In genomic region chr1:187740531-187740930, GRCm38 (mm10) we compare ENCODE assay signal across 16 mouse cellular contexts.
DNase-seq lines count a peak whose midpoint lies in the region; ATAC-seq and TF ChIP-seq lines count a peak whose summit lies in the region.
"Had no signal": no experiment of that assay in that cellular context is flagged by ENCODE, and none has a peak within 500 bp of the region (broad histone marks: within the 10 kb centered on the region; RNA-seq: fewer than 3 reads in every experiment).

No protein-coding gene starts in this region.

- no peaks in the 10 kb centered on the region for H3K27me3 ChIP-seq in heart, embryonic 16.5 days (ENCODE audit: control insufficient read depth, insufficient read depth, low read length)
- H3K27me3 ChIP-seq: hindbrain, embryonic 12.5 days; liver, embryonic 13.5 days; neural tube, embryonic 12.5 days had no signal

- no peak overlapping the region for H3K27ac ChIP-seq in heart, embryonic 16.5 days (ENCODE audit: low read length)
- H3K27ac ChIP-seq: hindbrain, embryonic 12.5 days; liver, embryonic 13.5 days; neural tube, embryonic 12.5 days had no signal

- 40% methylated on average over 12 of the region's 12 CpGs for WGBS in heart, embryonic 16.5 days

- DNase-seq in urinary bladder, adult 18-20 months (ENCODE audit: low spot score in 2 of 2): peak; percentile 3 to 6
- DNase-seq in urinary bladder, postnatal 4 days (ENCODE audit: low spot score in 2 of 2): no peak
- DNase-seq in brain, embryonic 14.5 days (ENCODE audit: low read depth): peak; percentile 13
- DNase-seq in right cerebral cortex, postnatal 36 days (ENCODE audit: low spot score in 2 of 2): no peak
- DNase-seq in layer of hippocampus, postnatal 14 days (ENCODE audit: low spot score in 2 of 2): no peak
- no peak for DNase-seq in lung, postnatal 36 days
- DNase-seq: cerebellum, adult 8-10 months; kidney, adult 2 months; liver, embryonic 13.5 days; midbrain, embryonic 14.5 days; thymus, adult 2 months had no signal

- no peak for ATAC-seq in heart, embryonic 16.5 days (replicated peaks; ENCODE audit: extremely low read depth, insufficient read depth, low FRiP score)
- ATAC-seq: CD4-positive, CD25-positive, alpha-beta regulatory T cell, adult 4 months had no signal

- no peaks in the 10 kb centered on the region; the same call in 1 of the 2 replicates for H3K9me3 ChIP-seq in heart, embryonic 16.5 days (replicated peaks; ENCODE audit: control insufficient read depth, low read length)
- H3K9me3 ChIP-seq: liver, embryonic 13.5 days; neural tube, embryonic 12.5 days had no signal

- no peak for TF ChIP-seq CTCF in brain, embryonic 14.5 days (IDR thresholded peaks at IDR 0.05; ENCODE audit: borderline replicate concordance, extremely low read depth, insufficient read depth, insufficient read length)

- H3K36me3 ChIP-seq in heart, embryonic 16.5 days (ENCODE audit: control insufficient read depth, insufficient read depth): no peaks in the 10 kb centered on the region
- H3K36me3 ChIP-seq: hindbrain, embryonic 12.5 days; liver, embryonic 13.5 days; neural tube, embryonic 12.5 days had no signal

- no peak overlapping the region for H3K4me3 ChIP-seq in heart, embryonic 16.5 days (ENCODE audit: low read length)
- H3K4me3 ChIP-seq: erythroblast, embryonic 14.5 days; hindbrain, embryonic 12.5 days; liver, embryonic 13.5 days; neural tube, embryonic 12.5 days had no signal

- TF ChIP-seq POLR2A in brain, embryonic 14.5 days (IDR thresholded peaks at IDR 0.05; ENCODE audit: borderline replicate concordance, extremely low read depth, insufficient read depth, insufficient read length, poor library complexity, severe bottlenecking): no peak

- no peak overlapping the region for H3K9ac ChIP-seq in heart, embryonic 16.5 days (ENCODE audit: low read length)
- H3K9ac ChIP-seq: hindbrain, embryonic 12.5 days; liver, embryonic 13.5 days; neural tube, embryonic 12.5 days had no signal

- peaks cover 14% of the 10 kb centered on the region for H3K4me1 ChIP-seq in heart, embryonic 16.5 days (ENCODE audit: control insufficient read depth, insufficient read depth, low read length)
- H3K4me1 ChIP-seq: liver, embryonic 13.5 days; neural tube, embryonic 12.5 days had no signal

- 0 out of 2 replicates have a peak overlapping the region, but pooled peaks have one; percentile 29 for H3K4me2 ChIP-seq in heart, embryonic 16.5 days (ENCODE audit: low read depth, low read length)
- H3K4me2 ChIP-seq: hindbrain, embryonic 12.5 days; liver, embryonic 13.5 days; neural tube, embryonic 12.5 days had no signal

Comparison
In these comparisons a context has a peak if more than half of its experiments do, and no peak if none do; other contexts are left out.
1. DNase-seq: peak in urinary bladder, adult 18-20 months (2 of 2) and brain, embryonic 14.5 days (single experiment); none in urinary bladder, postnatal 4 days (0 of 2), right cerebral cortex, postnatal 36 days (0 of 2), layer of hippocampus, postnatal 14 days (0 of 2) and lung, postnatal 36 days (single experiment).